Mouse (Mus musculus) cerebellum, adult 2 months (tissue): ENCODE results near the gene Nsf.

Experiments
- CTCF ChIP-seq: fragments of 200-500 bp; IDR thresholded peaks from 2 replicates; pipeline ENCODE4 v1.5.1; 2011; ENCODE audit warnings: low read depth, mild to moderate bottlenecking, control low read depth, low read length, moderate library complexity, borderline replicate concordance; ENCODE audit not compliant: insufficient read depth
- POLR2A ChIP-seq: fragments of 200-500 bp; IDR thresholded peaks from 2 replicates; pipeline ENCODE4 v1.6.1; 2011; ENCODE audit warnings: low read length, control low read depth, borderline replicate concordance; ENCODE audit not compliant: insufficient read depth

DNA sequence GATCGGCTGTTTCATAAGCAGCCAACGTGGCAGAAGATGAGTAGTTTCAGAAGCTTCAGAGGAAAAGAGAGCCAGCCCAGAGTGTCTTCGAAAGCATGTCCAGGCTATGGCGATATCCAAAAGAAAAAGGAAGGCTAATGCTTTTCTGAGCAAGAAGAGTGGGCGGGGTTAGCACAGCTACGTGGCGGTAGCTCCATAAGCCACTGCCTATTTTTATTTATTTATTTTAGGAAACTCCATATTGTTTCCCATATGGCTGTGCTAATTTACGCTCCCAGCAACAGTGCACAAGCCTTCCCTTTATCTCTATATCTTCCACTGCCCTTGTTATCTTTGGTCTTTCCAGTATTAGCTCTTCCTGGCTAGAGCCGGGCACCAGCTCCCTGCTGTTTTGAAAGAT is 49.5 kb upstream of the Nsf start:
- no peak for TF ChIP-seq POLR2A
- TF ChIP-seq CTCF: no peak
